Mouse (Mus musculus): ENCODE measurements around the gene Ubxn11. TPM values are rescaled to one million over a fixed set of nuclear protein-coding genes. Genes with fewer than 3 reads are reported as not detected.
A peak's percentile ranks its signal among the peaks of the same experiment; 100 is the strongest.

Ubxn11 gene
- polyA plus RNA-seq (2012; rRNA removed), result 457 and 483 TPM in 2 replicates

GRCm38 (mm10) chr4:134101979-134102741, at the start of gene Ubxn11:
TSS of gene Ubxn11 (plus strand) at chr4:134102570.
- Histone ChIP-seq H3K27me3 (ENCODE audit: control insufficient read depth, insufficient read depth, low read length) (no peaks in the 10 kb centered on the region), H3K27ac (ENCODE audit: control insufficient read depth, insufficient read depth, low read depth, low read length) (peak within 1 kb of the TSS; percentile 82), H3K36me3 (ENCODE audit: control insufficient read depth, insufficient read depth, low read length) (no peaks in the 10 kb centered on the region), H3K4me1 (ENCODE audit: control insufficient read depth, insufficient read depth, low read length) (no peaks in the 10 kb centered on the region; the same call in 1 of the 2 replicates), H3K4me3 (ENCODE audit: control insufficient read depth, low read depth, low read length) (peak within 1 kb of the TSS; percentile 93)
- TF ChIP-seq POLR2A (IDR thresholded peaks at IDR 0.05; ENCODE audit: control insufficient read depth, low read depth, low read length) (peak; percentile 94), CTCF (IDR thresholded peaks at IDR 0.05; ENCODE audit: control insufficient read depth, insufficient read depth, insufficient replicate concordance, low read depth, low read length) (no peak)

GRCm38 (mm10) chr4:134053538-134053937, 48.8 kb upstream of the Ubxn11 start, which contains the start of gene Zfp683:
TSS of gene Zfp683 (plus strand) at chr4:134053838.
- H3K27me3 ChIP-seq (ENCODE audit: control insufficient read depth, insufficient read depth, low read length), result no peaks in the 10 kb centered on the region
- H3K4me3 ChIP-seq (ENCODE audit: control insufficient read depth, low read depth, low read length), result no peak within 1 kb of the TSS
- TF ChIP-seq POLR2A (IDR thresholded peaks at IDR 0.05; ENCODE audit: control insufficient read depth, low read depth, low read length) (no peak), CTCF (IDR thresholded peaks at IDR 0.05; ENCODE audit: control insufficient read depth, insufficient read depth, insufficient replicate concordance, low read depth, low read length) (no peak)
- H3K27ac ChIP-seq (ENCODE audit: control insufficient read depth, insufficient read depth, low read depth, low read length), result no peak within 1 kb of the TSS
- H3K36me3 ChIP-seq (ENCODE audit: control insufficient read depth, insufficient read depth, low read length), result no peaks in the 10 kb centered on the region
- H3K4me1 ChIP-seq (ENCODE audit: control insufficient read depth, insufficient read depth, low read length), result peaks cover 4% of the 10 kb centered on the region

- TF ChIP-seq POLR2A (IDR thresholded peaks at IDR 0.05; ENCODE audit: control insufficient read depth, low read depth, low read length) (no peak; the same call in 1 of the 2 replicates), CTCF (IDR thresholded peaks at IDR 0.05; ENCODE audit: control insufficient read depth, insufficient read depth, insufficient replicate concordance, low read depth, low read length) (no peak)
- H3K4me1 ChIP-seq (ENCODE audit: control insufficient read depth, insufficient read depth, low read length), result peaks cover 11% of the 10 kb centered on the region
- H3K36me3 ChIP-seq (ENCODE audit: control insufficient read depth, insufficient read depth, low read length), result no peaks in the 10 kb centered on the region
- H3K4me3 ChIP-seq (ENCODE audit: control insufficient read depth, low read depth, low read length), result peak overlapping the region; percentile 5; the same call in 1 of the 2 replicates
- no peak overlapping the region for H3K27ac ChIP-seq (ENCODE audit: control insufficient read depth, insufficient read depth, low read depth, low read length)
- H3K27me3 ChIP-seq (ENCODE audit: control insufficient read depth, insufficient read depth, low read length), result no peaks in the 10 kb centered on the region
These were observed 44.1 kb upstream of the Ubxn11 start for GRCm38 (mm10) chr4:134058166-134058715.

- Histone ChIP-seq H3K4me1 (ENCODE audit: control insufficient read depth, insufficient read depth, low read length) (peaks cover 11% of the 10 kb centered on the region), H3K27ac (ENCODE audit: control insufficient read depth, insufficient read depth, low read depth, low read length) (no peak overlapping the region), H3K27me3 (ENCODE audit: control insufficient read depth, insufficient read depth, low read length) (no peaks in the 10 kb centered on the region), H3K36me3 (ENCODE audit: control insufficient read depth, insufficient read depth, low read length) (no peaks in the 10 kb centered on the region), H3K4me3 (ENCODE audit: control insufficient read depth, low read depth, low read length) (no peak overlapping the region)
- TF ChIP-seq POLR2A (IDR thresholded peaks at IDR 0.05; ENCODE audit: control insufficient read depth, low read depth, low read length), result no peak
- no peak for TF ChIP-seq CTCF (IDR thresholded peaks at IDR 0.05; ENCODE audit: control insufficient read depth, insufficient read depth, insufficient replicate concordance, low read depth, low read length)
These were observed 43.5 kb upstream of the Ubxn11 start for GRCm38 (mm10) chr4:134058908-134059307.

GRCm38 (mm10) chr4:134060135-134060865, 42.1 kb upstream of the Ubxn11 start, which contains the start of gene Crybg2:
TSS of gene Crybg2 (plus strand) at chr4:134060815.
- H3K4me1 ChIP-seq (ENCODE audit: control insufficient read depth, insufficient read depth, low read length), result peaks cover 11% of the 10 kb centered on the region
- H3K4me3 ChIP-seq (ENCODE audit: control insufficient read depth, low read depth, low read length), result no peak within 1 kb of the TSS
- no peak within 1 kb of the TSS for H3K27ac ChIP-seq (ENCODE audit: control insufficient read depth, insufficient read depth, low read depth, low read length)
- H3K27me3 ChIP-seq (ENCODE audit: control insufficient read depth, insufficient read depth, low read length), result no peaks in the 10 kb centered on the region
- no peak for TF ChIP-seq CTCF (IDR thresholded peaks at IDR 0.05; ENCODE audit: control insufficient read depth, insufficient read depth, insufficient replicate concordance, low read depth, low read length)
- TF ChIP-seq POLR2A (IDR thresholded peaks at IDR 0.05; ENCODE audit: control insufficient read depth, low read depth, low read length), result no peak
- no peaks in the 10 kb centered on the region for H3K36me3 ChIP-seq (ENCODE audit: control insufficient read depth, insufficient read depth, low read length)

- Histone ChIP-seq H3K36me3 (ENCODE audit: control insufficient read depth, insufficient read depth, low read length) (no peaks in the 10 kb centered on the region), H3K27me3 (ENCODE audit: control insufficient read depth, insufficient read depth, low read length) (no peaks in the 10 kb centered on the region), H3K4me1 (ENCODE audit: control insufficient read depth, insufficient read depth, low read length) (peaks cover 11% of the 10 kb centered on the region), H3K27ac (ENCODE audit: control insufficient read depth, insufficient read depth, low read depth, low read length) (no peak overlapping the region), H3K4me3 (ENCODE audit: control insufficient read depth, low read depth, low read length) (no peak overlapping the region)
- TF ChIP-seq CTCF (IDR thresholded peaks at IDR 0.05; ENCODE audit: control insufficient read depth, insufficient read depth, insufficient replicate concordance, low read depth, low read length) (no peak), POLR2A (IDR thresholded peaks at IDR 0.05; ENCODE audit: control insufficient read depth, low read depth, low read length) (no peak)
These were observed 41.1 kb upstream of the Ubxn11 start for GRCm38 (mm10) chr4:134061166-134061830.
